Mouse (Mus musculus): Measurements from ENCODE around the gene Synpo2.

GRCm38 (mm10) chr3:123237446-123237845 is 1.5 kb upstream of the Synpo2 start:
- TF ChIP-seq CTCF (IDR thresholded peaks at IDR 0.05; ENCODE audit: low read depth): no peak
- no peak for TF ChIP-seq EP300 (IDR thresholded peaks at IDR 0.05; ENCODE audit: low read depth)

Data from heart, postnatal 0 days (tissue).